Mouse (Mus musculus): ENCODE data around the gene Nrxn3. TPM values are rescaled to one million over a fixed set of nuclear protein-coding genes. Genes with fewer than 3 reads are reported as not detected.

The Nrxn3 gene
- polyA plus RNA-seq, 1 experiment from 2014 or later = 88.1 TPM

DNA sequence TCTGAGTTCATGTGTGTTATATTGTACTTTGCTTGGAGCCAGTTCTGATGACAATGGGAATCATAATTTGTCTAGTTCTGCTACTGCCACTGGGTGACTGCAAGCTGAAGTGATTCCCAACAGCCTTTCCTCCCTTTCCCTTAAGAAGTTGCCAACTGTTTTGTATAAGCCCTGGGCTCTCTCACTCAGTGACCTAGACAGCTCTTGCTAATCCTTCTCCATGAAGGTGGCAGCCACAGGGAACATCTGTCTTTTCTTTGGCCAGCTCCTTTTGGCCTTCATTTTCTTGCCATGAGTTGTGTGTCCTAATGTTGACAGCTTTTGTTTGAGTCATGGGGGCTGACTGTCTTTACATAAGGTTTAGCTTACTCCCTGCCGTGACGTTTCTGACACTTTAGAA lies 1460.3 kb downstream of the Nrxn3 start:
- Histone ChIP-seq H3K4me1 (replicated peaks) (no peaks in the 10 kb centered on the region), H3K36me3 (no peaks in the 10 kb centered on the region), H3K27me3 (no peaks in the 10 kb centered on the region), H3K27ac (no peak overlapping the region), H3K9ac (replicated peaks) (no peak overlapping the region), H3K4me2 (replicated peaks) (no peak overlapping the region), H3K4me3 (replicated peaks) (no peak overlapping the region), H3K9me3 (no peaks in the 10 kb centered on the region)
- WGBS = 83% methylated on average over 2 of the region's 2 CpGs
- ATAC-seq = no peak

GRCm38 (mm10) chr12:90196161-90196560 lies 1473.5 kb downstream of the Nrxn3 start:
- no peak overlapping the region for H3K4me3 ChIP-seq (replicated peaks)
- no peaks in the 10 kb centered on the region for H3K9me3 ChIP-seq
- H3K9ac ChIP-seq (replicated peaks) = no peak overlapping the region
- H3K4me1 ChIP-seq (replicated peaks) = no peaks in the 10 kb centered on the region
- no peak for ATAC-seq
- no peaks in the 10 kb centered on the region for H3K36me3 ChIP-seq
- no peaks in the 10 kb centered on the region for H3K27me3 ChIP-seq
- H3K27ac ChIP-seq = no peak overlapping the region
- H3K4me2 ChIP-seq (replicated peaks) = no peak overlapping the region

GRCm38 (mm10) chr12:90197994-90198393 lies 1475.3 kb downstream of the Nrxn3 start:
- Histone ChIP-seq H3K4me1 (replicated peaks) (no peaks in the 10 kb centered on the region), H3K9ac (replicated peaks) (no peak overlapping the region), H3K27me3 (no peaks in the 10 kb centered on the region), H3K9me3 (no peaks in the 10 kb centered on the region), H3K4me3 (replicated peaks) (no peak overlapping the region), H3K36me3 (no peaks in the 10 kb centered on the region), H3K4me2 (replicated peaks) (no peak overlapping the region), H3K27ac (no peak overlapping the region)
- ATAC-seq = no peak
- 88% methylated on average over 3 of the region's 3 CpGs for WGBS

GRCm38 (mm10) chr12:90202501-90202900 lies 1479.8 kb downstream of the Nrxn3 start:
- 98% methylated on average over 1 of the region's 1 CpGs for WGBS
- ATAC-seq = no peak

DNA sequence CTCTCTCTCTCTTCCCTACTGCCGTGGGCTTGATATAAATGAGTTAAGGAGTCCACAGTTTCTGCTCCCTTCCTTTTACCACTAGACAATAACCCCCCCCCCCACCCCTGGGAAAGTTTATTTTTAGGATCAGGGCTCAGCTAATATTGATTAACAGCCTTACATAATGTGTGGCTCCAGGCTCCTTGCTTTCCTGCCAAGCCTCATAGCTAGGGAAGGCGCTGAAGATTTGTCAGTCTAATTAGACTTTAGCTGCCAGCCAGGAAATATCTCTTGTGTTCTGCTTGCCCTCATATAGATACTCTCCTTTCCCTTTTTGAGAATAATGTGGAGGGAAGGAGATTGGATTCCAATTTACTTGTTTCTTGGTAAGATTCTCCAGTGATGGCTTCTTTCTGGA lies 1488.7 kb downstream of the Nrxn3 start:
- Histone ChIP-seq H3K9ac (replicated peaks) (no peak overlapping the region), H3K27me3 (0 out of 2 replicates have a peak, but pooled peaks cover 4% of the 10 kb centered on the region), H3K27ac (no peak overlapping the region), H3K36me3 (no peaks in the 10 kb centered on the region), H3K4me1 (replicated peaks) (0 out of 2 replicates have a peak, but pooled peaks cover 3% of the 10 kb centered on the region), H3K9me3 (no peaks in the 10 kb centered on the region), H3K4me3 (replicated peaks) (no peak overlapping the region), H3K4me2 (replicated peaks) (no peak overlapping the region)
- ATAC-seq = no peak
- WGBS = 62% methylated on average over 2 of the region's 2 CpGs

More at GRCm38 (mm10) chr12:90202501-90202900, 1479.8 kb downstream of the Nrxn3 start:
- no peaks in the 10 kb centered on the region for H3K9me3 ChIP-seq
- H3K36me3 ChIP-seq = no peaks in the 10 kb centered on the region
- no peak overlapping the region for H3K4me3 ChIP-seq (replicated peaks)
- no peak overlapping the region for H3K4me2 ChIP-seq (replicated peaks)
- 0 out of 2 replicates have a peak, but pooled peaks cover 7% of the 10 kb centered on the region for H3K4me1 ChIP-seq (replicated peaks)
- H3K27ac ChIP-seq = no peak overlapping the region
- H3K9ac ChIP-seq (replicated peaks) = no peak overlapping the region
- no peaks in the 10 kb centered on the region for H3K27me3 ChIP-seq

DNA sequence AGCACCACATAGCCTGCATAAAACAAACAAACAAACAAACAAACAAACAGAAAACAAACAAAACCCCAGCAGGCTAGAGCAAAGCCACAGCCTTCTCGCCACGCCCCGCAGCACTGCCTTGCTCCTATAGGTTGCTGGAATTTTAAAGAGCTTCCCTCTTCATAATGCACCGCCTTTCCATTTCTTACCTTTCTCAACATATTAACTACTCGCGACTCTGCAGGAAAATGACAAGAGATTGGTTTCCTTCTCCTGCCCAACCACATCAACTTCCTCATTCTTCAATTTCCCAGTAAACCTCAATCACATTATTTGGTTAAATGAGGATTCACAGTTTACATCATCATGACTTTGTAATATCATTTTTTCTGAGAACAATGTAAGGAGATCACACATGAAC lies 1494.4 kb downstream of the Nrxn3 start:
- no peak overlapping the region for H3K4me3 ChIP-seq (replicated peaks)
- no peak for ATAC-seq
- 96% methylated on average over 6 of the region's 6 CpGs for WGBS
- H3K27ac ChIP-seq = no peak overlapping the region
- no peak overlapping the region for H3K9ac ChIP-seq (replicated peaks)
- no peaks in the 10 kb centered on the region for H3K36me3 ChIP-seq
- no peak overlapping the region for H3K4me2 ChIP-seq (replicated peaks)
- no peaks in the 10 kb centered on the region for H3K4me1 ChIP-seq (replicated peaks)
- no peaks in the 10 kb centered on the region for H3K9me3 ChIP-seq
- no peaks in the 10 kb centered on the region for H3K27me3 ChIP-seq

GRCm38 (mm10) chr12:90229062-90229461 lies 1506.4 kb downstream of the Nrxn3 start:
- no peaks in the 10 kb centered on the region for H3K27me3 ChIP-seq
- WGBS = 58% methylated on average over 2 of the region's 2 CpGs
- ATAC-seq = no peak
- H3K9ac ChIP-seq (replicated peaks) = no peak overlapping the region
- no peaks in the 10 kb centered on the region for H3K4me1 ChIP-seq (replicated peaks)
- no peak overlapping the region for H3K4me2 ChIP-seq (replicated peaks)
- no peaks in the 10 kb centered on the region for H3K9me3 ChIP-seq
- H3K36me3 ChIP-seq = no peaks in the 10 kb centered on the region
- H3K4me3 ChIP-seq (replicated peaks) = no peak overlapping the region
- H3K27ac ChIP-seq = no peak overlapping the region

- no peak overlapping the region for H3K9ac ChIP-seq (replicated peaks)
- H3K9me3 ChIP-seq = no peaks in the 10 kb centered on the region
- no peaks in the 10 kb centered on the region for H3K4me1 ChIP-seq (replicated peaks)
- WGBS = 85% methylated on average over 5 of the region's 5 CpGs
- no peak overlapping the region for H3K4me3 ChIP-seq (replicated peaks)
- H3K27me3 ChIP-seq = no peaks in the 10 kb centered on the region
- no peaks in the 10 kb centered on the region for H3K36me3 ChIP-seq
- no peak overlapping the region for H3K4me2 ChIP-seq (replicated peaks)
- no peak overlapping the region for H3K27ac ChIP-seq
- ATAC-seq = no peak
These were observed 1513.4 kb downstream of the Nrxn3 start for GRCm38 (mm10) chr12:90236093-90236492.

GRCm38 (mm10) chr12:90260301-90260700 lies 1537.6 kb downstream of the Nrxn3 start:
- WGBS = 73% methylated on average over 4 of the region's 4 CpGs
- Histone ChIP-seq H3K27me3 (no peaks in the 10 kb centered on the region), H3K36me3 (no peaks in the 10 kb centered on the region), H3K4me1 (replicated peaks) (no peaks in the 10 kb centered on the region), H3K9ac (replicated peaks) (no peak overlapping the region), H3K27ac (no peak overlapping the region), H3K9me3 (no peaks in the 10 kb centered on the region), H3K4me2 (replicated peaks) (no peak overlapping the region), H3K4me3 (replicated peaks) (no peak overlapping the region)
- ATAC-seq = no peak

DNA sequence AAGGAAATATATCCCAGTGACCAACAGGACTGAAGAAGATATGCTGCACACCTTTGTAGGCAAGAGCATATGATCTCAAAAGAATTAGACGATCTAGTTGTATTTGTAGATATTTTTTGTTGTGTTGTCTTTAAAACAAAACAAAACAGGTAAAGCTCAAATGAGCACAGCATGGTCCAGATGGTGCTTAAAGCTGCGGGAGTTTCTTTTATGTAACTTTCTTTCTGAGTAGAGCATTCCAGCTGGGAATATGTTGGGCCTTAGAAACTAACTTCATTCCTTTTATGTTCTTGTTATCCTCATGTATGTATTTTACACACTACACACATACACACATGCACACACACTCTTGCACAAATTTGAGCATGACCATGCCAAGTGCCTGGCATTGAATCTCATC lies 1545.4 kb downstream of the Nrxn3 start:
- Histone ChIP-seq H3K36me3 (no peaks in the 10 kb centered on the region), H3K9me3 (no peaks in the 10 kb centered on the region), H3K27ac (no peak overlapping the region), H3K4me1 (replicated peaks) (no peaks in the 10 kb centered on the region), H3K4me2 (replicated peaks) (no peak overlapping the region), H3K27me3 (no peaks in the 10 kb centered on the region), H3K9ac (replicated peaks) (no peak overlapping the region), H3K4me3 (replicated peaks) (no peak overlapping the region)
- ATAC-seq = no peak
- WGBS = 83% methylated on average over 2 of the region's 2 CpGs

DNA sequence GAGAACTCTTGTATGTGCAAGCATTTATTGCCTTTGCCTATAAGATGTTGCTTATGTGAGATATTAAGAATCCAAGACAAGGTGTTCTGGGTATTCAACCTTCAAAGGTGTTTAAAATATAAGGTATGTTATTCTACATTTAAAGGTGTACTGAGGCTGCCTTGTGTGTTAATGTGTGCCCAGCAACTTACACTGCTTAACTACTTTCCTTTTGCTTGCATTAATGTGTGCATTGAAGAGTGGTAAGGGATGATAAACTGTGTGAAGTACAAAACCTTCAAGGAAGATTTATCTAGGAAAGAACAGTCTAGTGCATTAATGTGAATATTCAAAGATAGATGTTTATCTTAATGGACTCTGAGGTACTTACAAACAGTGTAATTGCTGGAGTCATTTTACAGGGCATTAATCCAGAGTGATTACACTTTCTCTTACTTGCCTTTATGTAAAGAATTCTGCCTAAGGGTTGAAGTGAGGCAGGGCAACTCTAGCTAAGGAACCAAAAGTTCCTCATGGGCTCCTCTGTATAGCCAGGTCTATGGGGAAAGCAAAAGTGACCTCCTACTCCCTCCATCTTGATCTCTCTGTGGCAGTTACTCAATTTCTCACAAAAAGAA lies 1548.2 kb downstream of the Nrxn3 start:
- no peaks in the 10 kb centered on the region for H3K9me3 ChIP-seq
- H3K4me3 ChIP-seq (replicated peaks) = no peak overlapping the region
- no peak overlapping the region for H3K9ac ChIP-seq (replicated peaks)
- H3K27ac ChIP-seq = no peak overlapping the region
- no peaks in the 10 kb centered on the region for H3K4me1 ChIP-seq (replicated peaks)
- H3K4me2 ChIP-seq (replicated peaks) = no peak overlapping the region
- H3K36me3 ChIP-seq = no peaks in the 10 kb centered on the region
- ATAC-seq = no peak
- no peaks in the 10 kb centered on the region for H3K27me3 ChIP-seq

GRCm38 (mm10) chr12:90274621-90275236 lies 1552.1 kb downstream of the Nrxn3 start:
- WGBS = 71% methylated on average over 7 of the region's 7 CpGs
- H3K9ac ChIP-seq (replicated peaks) = no peak overlapping the region
- H3K4me1 ChIP-seq (replicated peaks) = no peaks in the 10 kb centered on the region
- H3K27me3 ChIP-seq = no peaks in the 10 kb centered on the region
- no peaks in the 10 kb centered on the region for H3K9me3 ChIP-seq
- no peaks in the 10 kb centered on the region for H3K36me3 ChIP-seq
- no peak overlapping the region for H3K27ac ChIP-seq
- no peak for ATAC-seq
- H3K4me2 ChIP-seq (replicated peaks) = no peak overlapping the region
- no peak overlapping the region for H3K4me3 ChIP-seq (replicated peaks)

DNA sequence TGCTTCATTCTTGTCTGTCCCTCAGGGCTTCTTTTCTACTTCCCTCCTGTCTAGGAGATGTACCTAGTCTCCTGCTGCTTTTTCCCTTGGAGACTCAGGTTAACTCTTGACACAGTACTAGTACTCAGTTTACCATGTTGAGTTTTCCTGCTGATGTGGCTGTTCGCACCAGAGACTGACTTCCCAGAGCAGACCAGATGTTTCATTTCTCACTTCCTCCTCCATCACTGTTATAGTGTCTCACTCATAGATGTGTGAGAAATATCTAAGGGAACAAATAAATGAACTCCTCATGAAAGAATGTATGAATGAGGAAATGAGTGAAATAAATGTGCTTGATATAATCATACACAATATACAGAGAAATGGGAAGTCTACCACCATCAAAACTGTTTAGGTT lies 1558.6 kb downstream of the Nrxn3 start:
- H3K36me3 ChIP-seq = no peaks in the 10 kb centered on the region
- ATAC-seq = no peak
- H3K4me3 ChIP-seq (replicated peaks) = no peak overlapping the region
- H3K27ac ChIP-seq = no peak overlapping the region
- no peak overlapping the region for H3K4me2 ChIP-seq (replicated peaks)
- no peaks in the 10 kb centered on the region for H3K27me3 ChIP-seq
- H3K9me3 ChIP-seq = no peaks in the 10 kb centered on the region
- H3K9ac ChIP-seq (replicated peaks) = no peak overlapping the region
- H3K4me1 ChIP-seq (replicated peaks) = peaks cover 3% of the 10 kb centered on the region; the same call in 1 of the 2 replicates
- 89% methylated on average over 1 of the region's 1 CpGs for WGBS
